Mouse (Mus musculus): ENCODE data around the gene Il25. TPM values are rescaled to one million over a fixed set of nuclear protein-coding genes. Genes with fewer than 3 reads are reported as not detected.
"Not testable (repeated sequence)": the region's sequence is repeated elsewhere in the genome, so short reads cannot be mapped to it uniquely, and the experiment has no call there.

Il25 gene
- polyA plus RNA-seq, 1 experiment, result not detected

DNA sequence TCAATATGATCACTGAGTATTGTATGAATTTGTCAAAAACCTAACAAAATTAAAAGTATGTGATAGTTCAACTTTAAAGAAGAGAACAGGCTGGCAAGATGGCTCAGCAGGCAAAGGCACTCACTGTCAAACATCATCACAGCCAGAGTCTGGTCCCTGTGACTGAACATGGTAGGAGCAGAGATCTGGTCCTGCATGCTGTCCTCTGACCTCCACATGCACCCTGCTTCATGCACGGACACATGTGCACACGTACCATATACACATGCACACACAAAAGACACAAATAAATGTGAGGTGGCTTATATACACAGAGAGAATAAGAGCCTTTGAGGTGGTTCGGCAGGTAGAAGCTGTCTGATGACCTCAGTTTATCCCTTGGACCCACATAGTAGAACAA is 23.0 kb downstream of the Il25 start:
- H3K4me3 ChIP-seq (replicated peaks; ENCODE audit: control insufficient read depth, low read depth, low read length), result no peak overlapping the region
- no peak overlapping the region for H3K27ac ChIP-seq (ENCODE audit: control insufficient read depth, insufficient read depth, low read depth, low read length, poor library complexity)
- H3K4me1 ChIP-seq (ENCODE audit: control insufficient read depth, insufficient read depth, low read length), result no peaks in the 10 kb centered on the region
- WGBS, result 79% methylated on average over 3 of the region's 3 CpGs
- TF ChIP-seq POLR2A (IDR thresholded peaks at IDR 0.05; ENCODE audit: borderline replicate concordance, control insufficient read depth, low read depth, low read length) (no peak), CTCF (IDR thresholded peaks at IDR 0.05; ENCODE audit: control insufficient read depth, insufficient read depth, low read length) (no peak)

DNA sequence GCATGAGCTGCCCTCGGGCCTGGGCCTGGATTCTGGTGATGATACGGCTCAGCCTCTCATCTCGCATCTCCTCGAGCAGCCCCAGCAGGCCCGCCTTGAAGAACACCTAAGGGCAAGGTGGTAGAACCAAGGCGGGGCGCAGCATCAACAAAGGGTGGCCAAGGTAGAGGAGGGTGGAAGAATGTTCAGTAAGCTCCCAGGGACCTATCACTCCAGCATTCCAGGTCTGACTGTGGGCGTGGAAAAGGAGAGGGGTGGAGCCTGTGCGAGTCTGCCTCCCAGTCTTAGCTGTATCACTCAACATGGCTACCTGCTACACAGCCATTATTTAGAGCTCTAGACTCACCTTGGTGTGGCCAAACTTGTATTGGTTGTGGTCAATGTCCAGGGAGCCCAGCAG is 24.0 kb downstream of the Il25 start:
- Histone ChIP-seq H3K4me1 (ENCODE audit: control insufficient read depth, insufficient read depth, low read length) (no peaks in the 10 kb centered on the region), H3K4me3 (replicated peaks; ENCODE audit: control insufficient read depth, low read depth, low read length) (no peak overlapping the region), H3K27ac (ENCODE audit: control insufficient read depth, insufficient read depth, low read depth, low read length, poor library complexity) (no peak overlapping the region)
- TF ChIP-seq POLR2A (IDR thresholded peaks at IDR 0.05; ENCODE audit: borderline replicate concordance, control insufficient read depth, low read depth, low read length), result no peak
- TF ChIP-seq CTCF (IDR thresholded peaks at IDR 0.05; ENCODE audit: control insufficient read depth, insufficient read depth, low read length), result no peak
- WGBS, result 85% methylated on average over 9 of the region's 9 CpGs

DNA sequence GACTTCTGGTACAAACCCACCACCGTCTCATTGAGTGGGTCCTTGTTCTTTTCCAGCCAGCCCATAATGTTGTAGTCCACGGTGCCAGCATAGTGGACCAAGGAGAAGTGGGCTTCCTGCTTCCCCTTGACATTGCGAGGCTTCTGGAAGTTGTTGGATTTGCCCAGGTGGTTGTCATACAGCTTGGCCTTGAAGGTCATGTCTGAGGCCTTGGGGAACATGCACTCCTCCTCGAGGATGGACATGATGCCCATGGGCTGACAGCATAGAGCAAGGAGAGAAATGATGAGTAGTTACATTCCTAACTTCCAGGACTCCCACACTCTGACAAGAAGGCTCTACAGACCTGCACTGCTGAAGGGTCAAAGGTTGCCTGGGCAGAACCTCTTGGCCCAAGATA is 26.0 kb downstream of the Il25 start:
- no peak for TF ChIP-seq CTCF (IDR thresholded peaks at IDR 0.05; ENCODE audit: control insufficient read depth, insufficient read depth, low read length)

DNA sequence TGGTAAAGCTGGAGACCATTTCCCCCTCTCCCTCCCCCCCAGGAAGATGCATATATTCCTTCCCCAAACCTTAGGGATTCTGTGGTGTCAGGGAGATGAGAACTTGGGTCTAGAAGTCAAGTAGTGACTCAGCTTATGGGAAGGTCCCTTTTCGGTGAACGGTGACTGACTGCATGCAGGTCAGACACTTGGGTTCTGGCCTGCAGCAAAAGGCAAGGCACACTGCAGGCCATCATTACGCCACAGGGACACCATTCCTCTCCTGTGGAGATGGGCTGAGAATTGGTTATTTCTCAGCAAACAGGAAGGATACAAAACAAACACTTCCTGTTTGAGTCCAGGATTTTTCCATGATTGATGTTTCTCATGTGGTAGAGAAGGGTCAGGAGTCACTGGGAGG is 26.7 kb downstream of the Il25 start:
- Histone ChIP-seq H3K4me3 (replicated peaks; ENCODE audit: control insufficient read depth, low read depth, low read length) (no peak overlapping the region), H3K27ac (ENCODE audit: control insufficient read depth, insufficient read depth, low read depth, low read length, poor library complexity) (no peak overlapping the region), H3K4me1 (ENCODE audit: control insufficient read depth, insufficient read depth, low read length) (no peaks in the 10 kb centered on the region)
- TF ChIP-seq CTCF (IDR thresholded peaks at IDR 0.05; ENCODE audit: control insufficient read depth, insufficient read depth, low read length) (no peak), POLR2A (IDR thresholded peaks at IDR 0.05; ENCODE audit: borderline replicate concordance, control insufficient read depth, low read depth, low read length) (no peak)
- 84% methylated on average over 3 of the region's 3 CpGs for WGBS

More for the DNA sequence above, 26.0 kb downstream of the Il25 start:
- Histone ChIP-seq H3K4me3 (replicated peaks; ENCODE audit: control insufficient read depth, low read depth, low read length) (no peak overlapping the region), H3K27ac (ENCODE audit: control insufficient read depth, insufficient read depth, low read depth, low read length, poor library complexity) (no peak overlapping the region), H3K4me1 (ENCODE audit: control insufficient read depth, insufficient read depth, low read length) (no peaks in the 10 kb centered on the region)
- 68% methylated on average over 4 of the region's 4 CpGs for WGBS

DNA sequence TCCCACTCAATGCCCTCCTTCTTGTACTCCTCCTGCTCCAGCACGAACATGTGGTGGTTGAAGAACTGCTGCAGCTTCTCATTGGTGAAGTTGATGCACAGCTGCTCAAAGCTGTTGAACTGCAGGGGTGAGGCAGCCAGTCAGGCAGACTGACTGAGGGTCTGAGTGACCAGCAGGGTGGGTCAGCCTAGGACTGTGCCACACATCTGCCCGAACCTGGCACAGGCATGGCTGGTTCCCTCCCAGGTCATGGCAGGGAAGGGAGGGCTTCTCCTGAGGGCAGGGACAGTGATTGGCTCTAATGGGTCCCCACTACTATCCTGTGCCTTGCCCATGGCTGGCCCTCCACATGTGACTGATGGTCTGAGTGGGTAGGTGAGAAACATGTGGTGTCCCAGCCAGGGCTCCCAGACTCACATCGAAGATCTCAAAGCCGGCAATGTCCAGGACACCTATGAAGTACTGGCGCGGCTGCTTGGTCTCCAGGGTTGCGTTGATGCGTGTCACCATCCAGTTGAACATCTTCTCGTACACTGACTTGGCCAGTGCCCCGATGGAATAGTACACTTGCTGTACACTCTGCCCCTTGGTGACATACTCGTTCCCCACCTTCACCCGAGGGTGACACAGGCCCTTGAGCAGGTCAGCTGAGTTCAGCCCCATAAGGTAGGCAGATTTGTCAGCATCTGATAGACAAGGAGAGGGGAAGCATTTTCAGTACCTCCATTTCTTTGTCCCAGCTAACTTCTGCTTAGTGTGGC is 27.5 kb downstream of the Il25 start:
- 79% methylated on average over 12 of the region's 12 CpGs for WGBS
- not testable (repeated sequence) for H3K4me1 ChIP-seq (ENCODE audit: control insufficient read depth, insufficient read depth, low read length); H3K4me3 ChIP-seq (replicated peaks; ENCODE audit: control insufficient read depth, low read depth, low read length); H3K27ac ChIP-seq (ENCODE audit: control insufficient read depth, insufficient read depth, low read depth, low read length, poor library complexity)

DNA sequence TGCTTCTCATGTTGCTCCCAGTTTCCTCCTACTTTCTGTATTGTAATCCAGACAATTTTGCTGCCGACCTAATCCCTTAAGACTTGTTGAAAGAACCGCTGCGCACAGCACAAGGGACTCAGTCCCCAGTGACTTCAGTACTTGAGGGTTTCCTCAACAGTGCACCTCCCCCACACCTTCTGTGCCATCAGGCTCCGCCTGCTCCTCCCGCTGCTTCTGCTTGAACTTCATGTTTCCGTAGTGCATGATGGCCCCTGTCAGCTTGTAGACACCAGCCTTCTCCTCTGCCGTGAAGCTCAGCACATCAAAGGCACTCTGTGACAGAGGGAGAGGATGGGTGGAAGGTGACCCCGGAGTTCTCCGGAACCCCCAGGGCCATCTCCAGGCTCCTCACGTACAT is 28.3 kb downstream of the Il25 start:
- WGBS, result 46% methylated on average over 10 of the region's 10 CpGs
- no peaks in the 10 kb centered on the region for H3K4me1 ChIP-seq (ENCODE audit: control insufficient read depth, insufficient read depth, low read length)
- TF ChIP-seq CTCF (IDR thresholded peaks at IDR 0.05; ENCODE audit: control insufficient read depth, insufficient read depth, low read length), result no peak
- no peak for TF ChIP-seq POLR2A (IDR thresholded peaks at IDR 0.05; ENCODE audit: borderline replicate concordance, control insufficient read depth, low read depth, low read length)
- H3K27ac ChIP-seq (ENCODE audit: control insufficient read depth, insufficient read depth, low read depth, low read length, poor library complexity), result no peak overlapping the region
- H3K4me3 ChIP-seq (replicated peaks; ENCODE audit: control insufficient read depth, low read depth, low read length), result no peak overlapping the region

DNA sequence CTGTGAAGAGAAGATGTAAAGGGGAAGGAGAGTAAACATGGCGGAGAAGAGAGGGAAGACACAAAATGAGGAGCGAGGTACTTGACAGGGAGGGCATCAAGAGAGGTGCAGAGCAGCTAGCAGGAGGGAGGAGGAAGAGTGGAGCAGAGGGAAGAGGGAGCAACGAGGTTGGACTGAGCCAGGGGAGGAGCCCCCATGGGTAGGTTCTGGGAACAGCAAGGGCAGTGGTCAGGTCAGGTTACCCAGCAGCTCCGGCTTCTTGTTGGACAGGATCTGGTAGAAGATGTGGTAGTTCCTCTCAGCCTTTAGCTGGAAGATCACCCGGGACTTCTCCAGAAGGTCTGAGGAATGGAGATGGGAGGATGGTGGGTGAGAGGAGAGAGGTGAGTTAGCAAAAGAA is 29.0 kb downstream of the Il25 start:
- TF ChIP-seq POLR2A (IDR thresholded peaks at IDR 0.05; ENCODE audit: borderline replicate concordance, control insufficient read depth, low read depth, low read length) (no peak), CTCF (IDR thresholded peaks at IDR 0.05; ENCODE audit: control insufficient read depth, insufficient read depth, low read length) (no peak)
- Histone ChIP-seq H3K4me3 (replicated peaks; ENCODE audit: control insufficient read depth, low read depth, low read length) (no peak overlapping the region), H3K27ac (ENCODE audit: control insufficient read depth, insufficient read depth, low read depth, low read length, poor library complexity) (no peak overlapping the region), H3K4me1 (ENCODE audit: control insufficient read depth, insufficient read depth, low read length) (no peaks in the 10 kb centered on the region)
- 68% methylated on average over 5 of the region's 5 CpGs for WGBS

DNA sequence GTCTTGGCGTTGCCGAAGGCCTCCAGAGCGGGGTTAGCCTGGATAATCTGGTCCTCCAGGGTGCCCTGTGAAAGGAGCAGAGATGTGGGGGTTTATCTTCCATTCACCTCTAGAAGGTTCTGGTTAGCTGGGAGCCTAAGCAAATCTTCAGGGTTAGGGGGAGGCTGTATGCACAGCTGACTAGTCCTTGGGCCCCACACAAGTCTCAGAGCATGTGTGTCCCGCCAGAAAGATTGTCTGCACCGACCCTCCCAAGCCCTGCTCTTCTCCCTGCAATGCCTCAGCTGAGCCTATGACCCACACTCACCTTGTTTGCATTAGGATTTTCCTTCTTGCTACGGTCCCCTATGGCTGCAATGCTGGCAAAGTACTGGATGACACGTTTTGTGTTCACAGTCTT is 30.2 kb downstream of the Il25 start:
- Histone ChIP-seq H3K4me3 (replicated peaks; ENCODE audit: control insufficient read depth, low read depth, low read length) (no peak overlapping the region), H3K27ac (ENCODE audit: control insufficient read depth, insufficient read depth, low read depth, low read length, poor library complexity) (no peak overlapping the region), H3K4me1 (ENCODE audit: control insufficient read depth, insufficient read depth, low read length) (no peaks in the 10 kb centered on the region)
- WGBS, result 85% methylated on average over 7 of the region's 7 CpGs
- no peak for TF ChIP-seq POLR2A (IDR thresholded peaks at IDR 0.05; ENCODE audit: borderline replicate concordance, control insufficient read depth, low read depth, low read length)
- no peak for TF ChIP-seq CTCF (IDR thresholded peaks at IDR 0.05; ENCODE audit: control insufficient read depth, insufficient read depth, low read length)

DNA sequence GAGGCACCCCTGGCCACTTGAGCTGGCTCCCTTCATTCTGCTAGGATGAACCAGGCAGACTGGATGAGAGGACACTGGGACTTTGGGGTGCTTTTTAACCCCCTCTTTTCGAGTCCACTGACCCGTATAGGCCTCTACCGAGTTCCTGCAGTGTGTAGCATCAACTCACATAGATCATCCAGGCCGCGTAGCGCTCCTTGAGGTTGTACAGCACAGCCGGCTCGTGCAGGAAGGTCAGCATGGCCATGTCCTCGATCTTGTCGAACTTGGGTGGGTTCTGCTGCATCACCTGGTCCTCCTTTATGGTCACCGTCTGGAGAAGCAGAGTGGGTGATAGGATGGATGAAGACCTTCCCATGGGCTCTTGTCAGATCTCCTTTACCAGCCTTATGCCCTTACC is 31.2 kb downstream of the Il25 start:
- Histone ChIP-seq H3K4me1 (ENCODE audit: control insufficient read depth, insufficient read depth, low read length) (no peaks in the 10 kb centered on the region), H3K4me3 (replicated peaks; ENCODE audit: control insufficient read depth, low read depth, low read length) (no peak overlapping the region), H3K27ac (ENCODE audit: control insufficient read depth, insufficient read depth, low read depth, low read length, poor library complexity) (no peak overlapping the region)
- no peak for TF ChIP-seq CTCF (IDR thresholded peaks at IDR 0.05; ENCODE audit: control insufficient read depth, insufficient read depth, low read length)
- WGBS, result 84% methylated on average over 11 of the region's 11 CpGs
